Mouse (Mus musculus): ENCODE measurements around the gene Tspan4. TPM values are rescaled to one million over a fixed set of nuclear protein-coding genes. Genes with fewer than 3 reads are reported as not detected.

The Tspan4 gene
- total RNA-seq, 1 experiment: 75.9 TPM

DNA sequence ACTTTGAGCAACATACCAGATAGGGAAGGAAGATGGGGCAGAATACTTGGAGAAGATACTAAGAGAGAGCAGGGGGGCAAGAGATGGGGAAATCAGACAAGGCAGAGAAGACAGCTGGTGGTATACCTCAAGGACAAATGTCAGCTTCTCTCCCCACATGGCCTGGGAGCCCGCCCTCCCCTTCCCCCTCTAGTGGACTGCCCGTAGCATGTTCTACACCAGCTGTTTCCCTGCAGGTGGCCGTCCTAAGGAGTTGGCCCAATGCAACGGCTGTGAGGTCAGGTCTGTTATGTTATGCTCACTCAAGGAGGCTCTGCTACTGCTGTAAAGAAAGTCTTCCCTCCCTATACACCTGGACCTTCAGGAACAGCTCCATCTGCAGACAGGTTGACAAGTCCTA, 48.0 kb downstream of the Tspan4 start:
- Histone ChIP-seq H3K27ac (ENCODE audit: insufficient read depth, low read depth, low read length, poor library complexity, severe bottlenecking) (no peak overlapping the region), H3K9ac (ENCODE audit: insufficient read depth, low read depth, low read length, poor library complexity, severe bottlenecking) (no peak overlapping the region), H3K4me1 (ENCODE audit: control insufficient read depth in 2 of 2, insufficient read depth in 2 of 2, low read length in 2 of 2, poor library complexity in 1 of 2) (no peaks in the 10 kb centered on the region), H3K9me3 (ENCODE audit: control insufficient read depth, insufficient read depth, low read depth, low read length) (no peaks in the 10 kb centered on the region), H3K4me3 (ENCODE audit: insufficient read depth in 1 of 2, low read depth in 1 of 2, low read length in 2 of 2, poor library complexity in 1 of 2, severe bottlenecking in 1 of 2) (no peak overlapping the region), H3K36me3 (ENCODE audit: control insufficient read depth, insufficient read depth, low read length, poor library complexity, severe bottlenecking) (no peaks in the 10 kb centered on the region)
- TF ChIP-seq ZC3H11A (IDR thresholded peaks at IDR 0.05; ENCODE audit: borderline replicate concordance, low read depth, low read length): no peak
- TF ChIP-seq MAFK (IDR thresholded peaks at IDR 0.05; ENCODE audit: insufficient read depth, low read depth, low read length): no peak
- no peak for TF ChIP-seq ZNF384 (IDR thresholded peaks at IDR 0.05; ENCODE audit: low read depth, low read length)
- TF ChIP-seq HCFC1 (IDR thresholded peaks at IDR 0.05; ENCODE audit: borderline replicate concordance, insufficient read depth, low read length): no peak
- TF ChIP-seq CHD2 (IDR thresholded peaks at IDR 0.05; ENCODE audit: low read depth, low read length): no peak
- DNase-seq (ENCODE audit: low read depth, low spot score): no peak
- in situ Hi-C loops (cut with MboI; ENCODE audit: low sequenced_read_pairs in 2 of 2, unreplicated experiment in 2 of 2): no loop called here

DNA sequence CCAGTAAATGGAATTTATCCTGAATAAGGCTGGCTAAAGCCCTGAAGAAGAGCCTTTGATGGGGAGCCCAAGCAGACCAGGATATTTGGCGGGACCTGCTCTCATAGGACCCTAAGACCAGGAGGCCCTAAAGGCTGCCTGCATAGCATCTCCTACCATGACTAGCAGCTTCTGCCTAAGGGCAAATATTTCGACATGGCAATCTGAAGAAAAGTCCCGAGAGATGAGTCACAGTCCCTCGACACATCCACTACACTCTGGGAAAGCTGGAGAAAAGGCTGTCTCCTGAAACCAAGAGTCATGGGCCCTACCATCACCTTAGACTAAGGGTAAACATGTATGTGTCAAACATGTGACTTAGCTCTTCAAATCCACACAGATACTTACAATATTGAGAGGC, 49.2 kb downstream of the Tspan4 start:
- Histone ChIP-seq H3K9ac (ENCODE audit: insufficient read depth, low read depth, low read length, poor library complexity, severe bottlenecking) (no peak overlapping the region), H3K4me3 (ENCODE audit: insufficient read depth in 1 of 2, low read depth in 1 of 2, low read length in 2 of 2, poor library complexity in 1 of 2, severe bottlenecking in 1 of 2) (no peak overlapping the region), H3K4me1 (ENCODE audit: control insufficient read depth in 2 of 2, insufficient read depth in 2 of 2, low read length in 2 of 2, poor library complexity in 1 of 2) (no peaks in the 10 kb centered on the region), H3K27ac (ENCODE audit: insufficient read depth, low read depth, low read length, poor library complexity, severe bottlenecking) (no peak overlapping the region), H3K9me3 (ENCODE audit: control insufficient read depth, insufficient read depth, low read depth, low read length) (no peaks in the 10 kb centered on the region), H3K36me3 (ENCODE audit: control insufficient read depth, insufficient read depth, low read length, poor library complexity, severe bottlenecking) (no peaks in the 10 kb centered on the region; the same call in 1 of the 2 replicates)
- no peak for DNase-seq (ENCODE audit: low read depth, low spot score)
- no peak for TF ChIP-seq ZNF384 (IDR thresholded peaks at IDR 0.05; ENCODE audit: low read depth, low read length)
- in situ Hi-C loops (cut with MboI; ENCODE audit: low sequenced_read_pairs in 2 of 2, unreplicated experiment in 2 of 2): no loop called here

DNA sequence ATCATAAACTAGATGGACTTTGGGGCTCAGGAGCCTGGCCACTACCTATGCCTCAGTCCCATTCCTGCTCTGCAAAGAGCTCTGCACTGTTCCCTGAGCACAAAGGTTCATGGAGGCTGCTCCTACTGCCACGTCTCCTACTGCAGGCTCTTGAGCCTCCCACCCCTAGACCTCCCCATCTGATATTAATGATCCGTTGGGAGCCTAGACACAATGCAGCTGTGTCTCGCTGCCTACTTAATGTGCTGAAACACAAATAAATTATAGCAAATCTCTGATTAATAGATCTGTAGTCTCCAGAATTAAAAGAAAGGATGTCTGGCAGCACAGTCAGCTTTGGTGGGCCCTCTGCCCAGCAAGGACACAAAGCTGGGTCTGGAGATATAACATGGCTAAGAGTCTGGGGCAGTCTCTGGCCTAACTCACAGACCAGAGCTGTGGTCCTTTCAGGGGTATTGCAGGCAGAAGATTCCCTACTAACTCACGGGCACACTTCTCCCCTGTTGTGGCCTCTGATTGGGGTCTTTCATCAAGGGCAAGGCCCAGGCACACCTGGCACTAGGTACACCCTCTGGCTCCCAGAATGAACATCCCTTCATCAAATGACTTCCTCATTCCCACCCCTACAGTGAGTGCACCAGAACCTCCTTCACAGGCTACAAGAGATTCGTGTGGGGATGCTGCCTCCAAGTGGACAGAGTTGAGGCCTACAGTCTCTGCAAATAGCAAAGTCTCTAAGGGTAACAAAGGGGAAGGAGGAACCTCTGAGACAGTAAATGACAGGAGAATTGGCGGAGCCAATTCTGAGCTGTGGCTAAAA, 49.9 kb downstream of the Tspan4 start:
- H3K27ac ChIP-seq (ENCODE audit: insufficient read depth, low read depth, low read length, poor library complexity, severe bottlenecking): no peak overlapping the region
- H3K4me3 ChIP-seq (ENCODE audit: insufficient read depth in 1 of 2, low read depth in 1 of 2, low read length in 2 of 2, poor library complexity in 1 of 2, severe bottlenecking in 1 of 2): no peak overlapping the region
- no peaks in the 10 kb centered on the region for H3K9me3 ChIP-seq (ENCODE audit: control insufficient read depth, insufficient read depth, low read depth, low read length)
- peaks cover 2% of the 10 kb centered on the region; the same call in 1 of the 2 replicates for H3K36me3 ChIP-seq (ENCODE audit: control insufficient read depth, insufficient read depth, low read length, poor library complexity, severe bottlenecking)
- no peak for TF ChIP-seq MAFK (IDR thresholded peaks at IDR 0.05; ENCODE audit: insufficient read depth, low read depth, low read length)
- TF ChIP-seq ZC3H11A (IDR thresholded peaks at IDR 0.05; ENCODE audit: borderline replicate concordance, low read depth, low read length): peak; percentile 94
- no peak overlapping the region for H3K9ac ChIP-seq (ENCODE audit: insufficient read depth, low read depth, low read length, poor library complexity, severe bottlenecking)
- in situ Hi-C loops (cut with MboI; ENCODE audit: low sequenced_read_pairs in 2 of 2, unreplicated experiment in 2 of 2): no loop called here
- DNase-seq (ENCODE audit: low read depth, low spot score): peak; percentile 73
- H3K4me1 ChIP-seq (ENCODE audit: control insufficient read depth in 2 of 2, insufficient read depth in 2 of 2, low read length in 2 of 2, poor library complexity in 1 of 2): no peaks in the 10 kb centered on the region

DNA sequence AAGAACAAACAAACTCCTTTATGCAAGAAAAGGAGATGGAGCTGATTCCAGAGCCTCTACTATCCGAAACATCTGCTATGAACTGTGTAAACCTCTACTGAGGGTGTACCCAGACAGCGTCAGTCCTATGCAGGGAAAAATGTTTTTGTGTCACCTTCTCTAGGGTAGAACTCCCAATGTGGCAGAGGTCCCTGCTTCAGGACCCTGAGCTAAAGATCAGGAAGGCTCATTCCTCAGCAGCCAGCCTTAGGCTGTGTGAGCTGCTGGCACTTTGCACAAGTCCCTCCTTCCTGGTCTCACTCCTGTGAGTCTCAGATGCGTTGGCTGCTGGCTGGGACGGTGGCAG, 50.5 kb downstream of the Tspan4 start:
- Histone ChIP-seq H3K4me1 (ENCODE audit: control insufficient read depth in 2 of 2, insufficient read depth in 2 of 2, low read length in 2 of 2, poor library complexity in 1 of 2) (no peaks in the 10 kb centered on the region), H3K9ac (ENCODE audit: insufficient read depth, low read depth, low read length, poor library complexity, severe bottlenecking) (no peak overlapping the region), H3K27ac (ENCODE audit: insufficient read depth, low read depth, low read length, poor library complexity, severe bottlenecking) (no peak overlapping the region), H3K9me3 (ENCODE audit: control insufficient read depth, insufficient read depth, low read depth, low read length) (no peaks in the 10 kb centered on the region), H3K4me3 (ENCODE audit: insufficient read depth in 1 of 2, low read depth in 1 of 2, low read length in 2 of 2, poor library complexity in 1 of 2, severe bottlenecking in 1 of 2) (no peak overlapping the region), H3K36me3 (ENCODE audit: control insufficient read depth, insufficient read depth, low read length, poor library complexity, severe bottlenecking) (peaks cover 4% of the 10 kb centered on the region; the same call in 1 of the 2 replicates)
- in situ Hi-C loops (cut with MboI; ENCODE audit: low sequenced_read_pairs in 2 of 2, unreplicated experiment in 2 of 2): no loop called here
- TF ChIP-seq ZC3H11A (IDR thresholded peaks at IDR 0.05; ENCODE audit: borderline replicate concordance, low read depth, low read length) (no peak), MAFK (IDR thresholded peaks at IDR 0.05; ENCODE audit: insufficient read depth, low read depth, low read length) (no peak), CHD2 (IDR thresholded peaks at IDR 0.05; ENCODE audit: low read depth, low read length) (no peak), ZNF384 (IDR thresholded peaks at IDR 0.05; ENCODE audit: low read depth, low read length) (no peak), HCFC1 (IDR thresholded peaks at IDR 0.05; ENCODE audit: borderline replicate concordance, insufficient read depth, low read length) (no peak)
- DNase-seq (ENCODE audit: low read depth, low spot score): no peak

DNA sequence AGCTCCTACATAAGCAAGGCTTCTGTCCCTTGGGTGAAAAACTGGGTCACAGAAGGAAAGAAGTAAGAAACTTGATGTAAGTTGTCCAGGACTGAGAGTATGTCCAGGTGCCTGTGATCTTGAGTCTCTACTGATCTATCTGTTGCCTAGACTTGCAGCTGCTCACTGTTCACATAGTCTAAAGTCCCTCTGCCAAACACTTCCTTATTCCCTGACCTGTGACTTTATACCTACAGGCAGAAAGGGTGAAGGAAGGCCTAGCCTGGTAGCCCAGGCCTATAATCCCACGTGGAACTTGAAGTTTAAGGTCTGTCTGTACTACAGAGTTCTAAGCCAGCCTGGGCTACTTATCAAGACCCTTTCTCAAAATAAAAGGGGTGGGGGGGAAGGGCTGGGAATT, 60.5 kb downstream of the Tspan4 start:
- H3K27ac ChIP-seq (ENCODE audit: insufficient read depth, low read depth, low read length, poor library complexity, severe bottlenecking): no peak overlapping the region
- no peaks in the 10 kb centered on the region for H3K9me3 ChIP-seq (ENCODE audit: control insufficient read depth, insufficient read depth, low read depth, low read length)
- no peak overlapping the region for H3K4me3 ChIP-seq (ENCODE audit: insufficient read depth in 1 of 2, low read depth in 1 of 2, low read length in 2 of 2, poor library complexity in 1 of 2, severe bottlenecking in 1 of 2)
- H3K36me3 ChIP-seq (ENCODE audit: control insufficient read depth, insufficient read depth, low read length, poor library complexity, severe bottlenecking): no peaks in the 10 kb centered on the region
- DNase-seq (ENCODE audit: low read depth, low spot score): no peak
- no peak overlapping the region for H3K9ac ChIP-seq (ENCODE audit: insufficient read depth, low read depth, low read length, poor library complexity, severe bottlenecking)
- in situ Hi-C loops (cut with MboI; ENCODE audit: low sequenced_read_pairs in 2 of 2, unreplicated experiment in 2 of 2): no loop called here
- peaks cover 0 to under 1% of the 10 kb centered on the region in 2 experiments; a peak in 1 of 4 replicates for H3K4me1 ChIP-seq (ENCODE audit: control insufficient read depth in 2 of 2, insufficient read depth in 2 of 2, low read length in 2 of 2, poor library complexity in 1 of 2)
- TF ChIP-seq HCFC1 (IDR thresholded peaks at IDR 0.05; ENCODE audit: borderline replicate concordance, insufficient read depth, low read length): no peak
- TF ChIP-seq ZC3H11A (IDR thresholded peaks at IDR 0.05; ENCODE audit: borderline replicate concordance, low read depth, low read length): no peak
- TF ChIP-seq CHD2 (IDR thresholded peaks at IDR 0.05; ENCODE audit: low read depth, low read length): no peak
- no peak for TF ChIP-seq MAFK (IDR thresholded peaks at IDR 0.05; ENCODE audit: insufficient read depth, low read depth, low read length)
- TF ChIP-seq ZNF384 (IDR thresholded peaks at IDR 0.05; ENCODE audit: low read depth, low read length): no peak
